Mouse (Mus musculus) CD8-positive naive resting alpha-beta T cell, adult 2 months (primary cell): ENCODE measurements around the gene Pole3.
"Not testable (repeated sequence)": the region's sequence is repeated elsewhere in the genome, so short reads cannot be mapped to it uniquely, and the experiment has no call there.

Source experiments
- DNase-seq, 2 experiments: peaks; one replicate each; pipeline ENCODE4 v3.0.0; 2022; ENCODE audit warnings: low read depth in 2 of 2, low spot score in 2 of 2

Gene Pole3

DNA sequence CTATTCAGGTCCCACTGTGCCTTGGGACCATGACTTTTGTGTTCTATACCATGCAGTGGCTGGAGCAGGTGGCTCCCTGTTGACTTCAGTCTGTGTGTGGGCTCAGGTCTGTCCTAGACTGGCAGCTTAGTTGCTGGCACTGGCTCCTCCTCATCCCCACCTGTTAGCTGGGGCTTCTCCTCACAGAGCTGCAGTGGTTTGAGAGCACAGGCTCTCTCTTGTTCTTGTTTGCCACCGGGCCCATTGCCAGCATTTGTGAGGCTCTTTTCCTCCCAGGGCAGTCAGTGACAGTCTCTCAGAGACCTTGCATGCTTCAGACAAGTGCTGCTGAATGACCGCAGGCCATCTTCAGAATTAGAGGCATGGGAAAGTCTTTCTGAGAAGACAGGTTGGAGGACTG, 32.2 kb downstream of the Pole3 start:
- no peak for DNase-seq

DNA sequence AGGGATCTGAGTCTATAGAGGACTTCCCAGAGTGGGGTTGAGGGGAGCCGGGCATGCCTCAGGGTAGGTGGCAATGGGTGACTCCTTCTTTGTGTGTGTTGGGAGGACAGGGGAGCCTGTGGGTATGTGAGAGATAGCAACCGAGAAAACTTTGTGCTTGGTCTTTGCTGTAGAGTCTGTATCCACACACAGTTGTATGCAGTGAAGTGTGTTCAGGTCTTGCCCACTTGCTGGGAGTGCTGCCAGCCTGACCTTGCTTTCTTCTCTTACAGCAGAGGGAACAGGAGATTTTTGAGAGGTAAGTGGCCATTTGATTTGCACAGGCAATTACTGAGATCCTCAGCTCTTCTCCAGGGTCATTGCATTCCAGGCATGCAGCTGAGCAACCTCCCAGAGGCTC, 37.0 kb downstream of the Pole3 start:
- DNase-seq, result no peak

- no peak for DNase-seq
Measured at GRCm38 (mm10) chr4:62487172-62487571, 37.7 kb downstream of the Pole3 start.

DNA sequence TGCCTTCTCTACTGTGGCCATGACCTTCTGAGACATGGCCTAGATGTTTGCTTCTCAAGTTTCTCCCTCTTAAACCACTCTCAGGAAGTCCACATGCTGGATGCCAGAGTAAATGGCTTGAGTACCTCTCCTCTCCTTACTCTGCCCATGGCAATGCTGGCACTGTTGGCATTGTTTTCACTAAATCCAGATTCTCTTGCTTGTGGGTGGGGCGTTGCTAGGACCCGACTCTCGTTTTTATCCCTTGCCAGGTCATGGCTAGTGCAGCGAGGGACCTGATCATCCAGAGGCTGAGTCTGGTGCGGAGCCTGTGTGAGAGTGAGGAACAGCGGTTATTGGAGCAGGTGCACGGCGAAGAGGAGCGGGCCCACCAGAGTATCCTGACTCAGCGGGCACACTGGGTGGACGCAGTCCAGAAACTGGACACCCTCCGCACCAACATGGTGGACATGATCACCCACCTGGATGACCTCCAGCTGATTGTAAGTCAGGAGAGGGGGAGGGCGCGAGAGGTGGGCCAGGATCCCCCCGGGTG, 38.6 kb downstream of the Pole3 start:
- DNase-seq, result no peak

DNA sequence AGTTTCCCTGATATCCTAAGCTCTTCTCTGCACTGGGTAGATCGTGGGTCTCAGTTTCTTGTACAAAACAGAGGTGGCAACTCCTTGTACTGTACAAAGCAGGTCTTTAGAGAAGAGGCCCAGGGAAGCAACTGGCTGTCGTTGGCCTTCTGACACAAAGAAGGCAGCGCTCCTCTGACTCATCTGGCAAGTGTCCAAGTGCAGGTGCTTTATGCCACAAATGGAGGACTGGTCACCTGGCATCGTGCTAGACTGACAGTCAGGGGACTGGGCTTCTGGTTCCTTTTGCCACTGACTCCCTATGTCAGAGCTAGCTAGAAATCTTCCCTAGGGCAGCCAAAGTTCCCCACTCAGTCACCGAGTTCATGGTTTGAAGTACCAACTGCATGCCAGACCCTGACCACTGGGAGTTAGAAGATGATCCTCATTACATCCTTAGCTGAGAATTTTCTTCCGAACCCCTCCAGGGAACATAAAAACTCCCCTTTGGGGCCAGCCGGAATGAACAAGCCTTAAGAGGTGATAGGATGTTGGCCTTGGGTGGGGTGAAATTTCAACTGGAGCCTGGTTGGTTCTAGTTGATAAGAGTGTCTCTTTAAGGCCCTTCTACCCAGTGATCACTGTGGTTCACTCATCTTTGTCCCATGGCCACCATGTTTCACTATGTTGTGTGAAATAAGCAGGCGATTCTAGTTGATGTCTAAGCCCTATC, 39.3 kb downstream of the Pole3 start:
- no peak for DNase-seq

DNA sequence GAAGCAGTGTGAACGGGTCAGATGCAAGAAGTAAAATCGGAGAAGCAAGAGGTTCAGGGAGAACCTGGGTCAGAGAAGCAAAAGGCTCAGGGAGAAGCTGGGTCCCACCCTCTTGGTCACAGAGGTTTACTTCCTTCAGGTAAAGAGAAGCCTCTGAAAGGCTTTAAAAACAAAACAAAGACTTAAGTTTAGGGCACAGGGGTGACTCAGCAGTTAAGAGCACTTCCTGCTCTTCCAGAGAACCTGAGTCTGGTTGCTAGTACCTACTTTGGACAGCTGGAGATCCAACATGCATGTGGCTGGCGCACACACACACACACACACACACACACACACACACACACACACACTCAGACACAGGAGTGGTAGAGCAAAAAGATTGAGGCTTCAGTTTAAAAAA, 39.9 kb downstream of the Pole3 start:
- no peak for DNase-seq

DNA sequence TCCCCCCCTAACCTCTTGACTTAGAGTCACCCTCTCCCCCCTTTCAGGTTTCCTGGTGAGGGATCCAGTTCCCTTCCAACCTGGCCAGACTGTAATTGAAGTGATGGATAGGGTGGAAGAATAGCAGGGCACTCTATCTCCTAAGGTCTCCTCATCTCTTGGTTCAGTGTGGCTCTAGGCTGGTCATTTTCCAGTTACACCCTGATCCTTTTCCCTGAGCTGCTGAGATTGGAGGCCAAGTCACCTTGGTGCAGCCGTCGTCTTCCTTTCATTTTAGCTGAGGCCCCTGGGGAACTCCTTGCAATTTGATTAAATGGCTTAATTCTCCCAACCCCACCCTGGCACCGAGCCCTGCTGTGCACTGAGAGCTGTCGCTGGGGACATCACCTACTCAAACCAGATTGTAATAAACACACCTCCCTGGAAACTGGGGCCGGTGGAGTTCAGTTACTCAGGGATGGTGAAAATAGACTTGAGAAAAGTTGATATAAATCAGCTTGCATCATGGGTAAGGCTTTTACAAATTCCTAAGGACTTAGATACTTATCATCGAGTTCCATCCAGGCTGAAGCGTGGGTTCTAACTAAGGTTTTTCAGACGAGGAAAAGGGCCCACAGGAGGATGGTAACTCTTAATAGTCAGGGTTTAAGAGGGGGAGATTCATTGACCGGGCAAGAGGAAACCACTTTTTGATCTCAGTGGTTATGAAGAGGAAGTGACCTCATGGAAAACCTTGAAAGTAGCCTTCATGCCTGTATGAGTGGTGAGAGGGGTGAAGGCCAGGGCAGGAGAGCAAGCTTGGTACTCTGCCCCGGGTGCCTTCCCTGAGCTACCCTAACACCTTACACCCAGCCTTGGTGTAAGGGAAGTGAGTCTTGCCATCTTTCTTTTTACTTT, 43.9 kb downstream of the Pole3 start:
- no peak for DNase-seq

DNA sequence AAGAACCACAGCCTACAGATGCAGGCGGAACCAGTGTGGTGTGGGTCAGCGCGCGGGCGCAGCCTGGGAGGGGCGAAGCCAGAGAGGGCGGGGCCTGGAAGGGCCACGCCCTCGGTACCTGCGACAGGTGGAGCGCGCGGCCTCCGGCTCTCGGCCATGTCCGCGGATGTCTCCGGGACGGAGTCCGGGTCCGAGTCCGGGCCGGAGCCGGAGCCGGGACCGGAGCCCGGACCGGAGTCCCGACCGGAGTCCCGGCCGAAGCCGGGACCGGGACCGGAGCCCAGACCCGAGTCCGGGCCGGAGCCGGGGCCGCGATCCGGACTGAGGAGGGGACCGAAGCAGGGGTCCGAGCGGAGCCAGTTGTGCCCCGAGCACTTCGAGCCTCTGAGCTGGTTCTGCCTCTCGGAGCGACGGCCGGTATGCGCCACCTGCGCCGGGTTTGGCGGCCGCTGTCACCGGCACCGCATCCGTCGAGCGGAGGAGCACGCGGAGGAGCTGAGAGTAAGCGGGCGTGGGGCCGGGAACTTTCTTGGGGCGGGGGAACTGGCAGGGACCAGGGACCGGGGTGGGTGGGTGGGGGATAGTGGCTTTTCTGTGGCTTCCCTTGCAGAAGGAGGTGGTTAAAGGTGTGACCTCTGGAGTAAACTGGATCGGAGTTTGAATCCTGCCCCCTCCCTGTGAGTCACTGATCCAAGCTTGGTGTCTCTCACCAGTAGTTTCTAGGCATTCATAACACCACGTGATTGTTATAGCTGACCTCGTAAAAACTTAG, 44.7 kb downstream of the Pole3 start, which contains the start of gene Bspry:
Gene Bspry (plus strand): TSS at position 117 of the 772 bp plus-strand sequence.
- DNase-seq, result peak in 1 of 2 experiments; percentile 29

DNA sequence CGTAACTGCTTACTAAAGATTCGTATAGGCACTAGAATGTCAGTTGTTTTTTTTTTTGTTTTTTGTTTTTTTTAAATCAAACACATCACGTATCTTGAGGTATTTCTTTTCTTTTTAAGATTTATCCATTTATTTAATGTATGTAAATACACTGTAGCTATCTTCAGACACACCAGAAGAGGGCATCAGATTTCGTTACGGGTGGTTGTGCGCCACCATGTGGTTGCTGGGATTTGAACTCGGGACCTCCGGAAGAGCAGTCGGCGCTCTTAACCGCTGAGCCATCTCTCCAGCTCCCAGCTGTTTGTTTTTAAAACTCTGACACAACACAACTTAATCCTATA, 45.3 kb downstream of the Pole3 start:
- not testable (repeated sequence) for DNase-seq

GRCm38 (mm10) chr4:62477542-62478244, 47.2 kb downstream of the Pole3 start:
- DNase-seq, result no peak

GRCm38 (mm10) chr4:62475793-62476192, 49.1 kb downstream of the Pole3 start:
- DNase-seq, result peak; percentile 23 to 35

DNA sequence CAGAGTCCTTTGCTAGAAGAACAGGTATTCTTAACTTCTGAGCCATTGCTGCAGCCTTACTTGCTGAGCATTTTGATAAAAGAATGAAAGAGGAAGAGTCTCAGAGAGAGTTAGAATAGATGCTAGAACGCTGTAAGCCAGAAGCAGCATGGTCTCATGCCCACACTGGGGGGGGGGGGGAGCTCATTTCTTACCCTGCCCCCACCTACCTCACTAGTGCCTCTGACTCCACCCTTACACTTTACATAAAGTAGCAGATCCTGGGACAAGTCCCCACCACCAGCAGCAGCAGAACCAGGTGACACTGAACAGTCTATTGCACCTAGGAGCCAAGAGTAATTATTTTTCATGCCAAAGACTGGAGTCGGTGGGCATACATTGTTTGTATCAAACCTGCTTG, 49.7 kb downstream of the Pole3 start:
- no peak for DNase-seq
